Mouse (Mus musculus): ENCODE measurements around the gene Rpl27. TPM values are rescaled to one million over a fixed set of nuclear protein-coding genes. Genes with fewer than 3 reads are reported as not detected.
A peak's percentile ranks its signal among the peaks of the same experiment; 100 is the strongest.
"Not testable (repeated sequence)": the region's sequence is repeated elsewhere in the genome, so short reads cannot be mapped to it uniquely, and the experiment has no call there.

The Rpl27 gene
- total RNA-seq (2015; ENCODE audit: low replicate concordance) (108 and 182 TPM in 2 replicates), total RNA-seq (2017; ENCODE audit: low replicate concordance) (176 and 239 TPM in 2 replicates)

DNA sequence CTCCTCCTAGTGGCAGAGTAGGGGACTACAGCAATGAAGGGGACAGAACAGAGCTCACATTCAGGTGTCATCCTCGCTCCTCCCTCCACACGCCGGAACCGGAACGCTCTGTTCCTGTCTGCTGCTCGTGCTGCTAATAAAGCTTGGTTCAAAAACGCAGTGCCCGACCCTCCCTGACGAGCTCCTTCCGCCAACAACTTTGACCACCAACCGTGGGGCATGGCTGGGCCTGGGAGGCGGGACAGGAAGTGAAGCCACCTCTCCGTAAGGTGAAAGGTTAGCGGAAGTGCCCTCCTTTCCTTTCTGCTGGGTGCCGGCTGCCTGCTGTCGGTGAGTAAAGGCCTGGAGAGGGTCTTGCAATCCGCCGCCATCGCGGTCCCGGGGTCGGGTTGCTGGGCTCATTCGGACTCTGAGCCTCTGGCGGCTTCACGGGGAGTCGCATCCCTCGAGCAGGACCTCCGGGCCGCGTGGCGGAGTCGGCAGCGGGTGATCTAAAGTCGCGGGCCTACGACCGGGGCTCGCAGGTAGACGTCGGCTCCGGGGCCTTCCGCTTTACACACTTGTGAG is at the start of gene Rpl27:
Gene Rpl27, plus strand, starts transcription at position 172 of the 567 bp plus-strand sequence.
- ATAC-seq (replicated peaks; ENCODE audit: low FRiP score, poor library complexity, severe bottlenecking) = peak; percentile 98

DNA sequence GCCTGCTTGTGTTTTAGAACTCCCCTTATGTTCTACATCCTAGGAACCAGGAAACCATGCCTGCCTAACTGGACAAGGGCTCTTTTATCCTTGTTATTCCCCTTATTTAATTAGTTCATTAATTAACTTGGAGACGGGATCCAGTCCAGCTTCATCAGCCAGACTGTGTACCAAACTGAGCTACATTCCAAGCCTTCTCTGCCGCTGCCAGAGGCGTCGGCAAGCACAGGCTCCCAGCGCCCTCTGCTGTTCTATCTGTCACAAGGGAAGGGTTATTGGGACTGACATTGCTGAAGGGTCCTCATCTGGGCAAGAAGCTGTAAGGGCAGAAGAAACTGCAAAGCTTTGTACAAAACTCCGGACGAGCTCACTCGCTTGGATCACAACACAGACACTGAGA is 47.0 kb upstream of the Rpl27 start:
- ATAC-seq (replicated peaks; ENCODE audit: low FRiP score, poor library complexity, severe bottlenecking) = peak; percentile 78

DNA sequence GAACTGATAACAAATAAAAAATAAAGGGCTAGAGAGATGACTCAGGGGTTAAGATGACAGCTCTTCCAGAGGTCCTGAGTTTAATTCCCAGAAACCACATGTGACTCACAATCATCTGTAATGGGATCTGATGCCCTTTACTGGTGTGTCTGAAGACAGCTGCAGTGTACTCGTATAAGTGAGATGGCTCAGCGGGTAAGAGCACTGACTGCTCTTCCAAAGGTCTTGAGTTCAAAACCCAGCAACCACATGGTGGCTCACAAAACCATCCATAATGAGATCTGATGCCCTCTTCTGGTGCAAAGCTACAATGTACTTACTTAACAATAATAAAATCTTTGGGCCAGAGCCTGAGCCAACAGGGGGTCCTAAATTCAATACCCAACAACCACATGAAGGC is 26.8 kb upstream of the Rpl27 start:
- no peak for ATAC-seq (replicated peaks; ENCODE audit: low FRiP score, poor library complexity, severe bottlenecking)

DNA sequence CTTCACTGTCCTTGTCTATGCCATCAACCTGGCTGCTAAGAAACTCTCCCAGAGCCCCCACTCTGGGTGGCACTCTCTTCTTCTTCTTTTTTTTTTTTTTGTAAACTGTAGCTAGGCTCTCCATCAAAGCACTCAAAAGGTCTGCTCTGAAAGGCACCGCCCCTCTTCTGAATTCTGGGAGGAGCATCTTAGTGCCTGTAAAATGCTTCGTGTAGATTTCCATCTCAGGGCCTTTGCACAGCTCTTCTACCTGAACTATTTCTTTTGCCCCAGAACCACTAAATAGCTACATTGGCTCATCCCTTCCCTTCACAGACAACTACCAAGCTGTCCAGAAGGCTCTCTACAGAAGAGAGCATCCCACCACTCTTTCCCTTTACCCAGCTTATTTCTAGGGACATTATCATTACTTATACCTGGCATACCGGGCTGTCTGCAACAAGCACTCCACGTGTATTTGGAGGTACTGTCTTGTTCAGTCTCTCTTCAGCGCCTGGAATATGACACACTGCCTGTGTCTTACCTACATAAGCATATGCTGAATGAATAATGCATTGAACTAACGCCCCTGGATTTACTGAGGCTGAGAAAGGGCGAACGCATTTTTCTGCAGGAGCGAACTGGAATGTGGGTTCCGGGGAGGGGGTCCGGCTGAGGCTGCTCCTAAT is 25.5 kb upstream of the Rpl27 start:
- peak; percentile 78 for ATAC-seq (replicated peaks; ENCODE audit: low FRiP score, poor library complexity, severe bottlenecking)

DNA sequence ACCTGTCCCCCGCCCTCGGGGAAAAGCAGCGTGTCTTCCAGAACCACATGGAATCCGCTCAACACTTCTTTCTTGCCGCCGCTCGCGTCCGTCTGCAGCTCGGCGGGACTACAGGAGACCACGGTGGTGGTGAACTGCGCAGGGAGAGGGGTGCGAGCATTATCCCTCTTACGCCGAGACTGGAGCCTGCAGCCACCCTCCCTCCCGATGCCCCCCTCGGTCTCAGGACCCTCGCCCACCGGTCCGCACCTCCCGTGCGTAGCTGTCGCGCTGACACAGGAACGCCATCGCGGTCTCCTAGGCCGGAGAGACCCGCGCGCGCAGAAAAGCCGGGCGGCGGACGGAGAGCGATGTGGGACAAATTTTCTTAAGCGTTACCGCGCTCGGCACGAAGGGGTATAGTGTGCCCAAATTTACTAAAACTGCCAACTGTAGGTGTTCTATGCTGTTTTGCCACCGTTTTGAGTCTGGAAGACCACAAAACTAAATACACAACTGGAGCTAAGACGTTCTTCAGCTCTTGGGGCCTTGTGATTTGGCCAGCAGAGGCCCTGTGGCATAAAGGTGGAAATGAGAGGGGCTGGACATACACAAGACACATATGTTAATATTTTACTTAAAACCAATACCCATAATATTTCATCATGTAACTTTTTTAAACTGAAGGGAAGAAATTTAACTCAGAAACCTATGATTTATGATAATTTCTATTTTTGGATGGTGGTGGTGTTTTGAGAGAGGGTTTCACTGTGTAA is 24.8 kb upstream of the Rpl27 start, which contains the start of gene Aarsd1:
Gene Aarsd1, minus strand, starts transcription at position 515 of the 755 bp plus-strand sequence.
- peak; percentile 78 for ATAC-seq (replicated peaks; ENCODE audit: low FRiP score, poor library complexity, severe bottlenecking)

DNA sequence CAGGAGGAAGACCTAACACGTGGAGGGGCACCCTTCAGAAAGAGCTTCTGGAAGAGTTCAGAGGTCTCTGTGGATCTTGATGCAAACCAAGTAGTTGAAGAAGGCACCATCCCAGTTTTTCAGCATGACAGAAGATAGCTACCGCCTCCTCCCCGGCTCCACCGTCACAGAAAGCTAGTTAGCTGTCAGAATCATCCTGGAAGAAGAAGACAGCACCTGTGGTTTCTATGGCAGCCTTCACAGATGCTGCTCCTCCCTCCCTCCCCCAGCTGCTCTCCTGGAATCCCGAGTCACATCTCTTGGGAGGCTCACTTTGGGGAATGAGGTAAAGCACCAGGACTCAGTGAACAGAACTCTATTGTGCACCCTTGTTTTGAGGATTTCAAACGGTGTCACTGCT is 23.1 kb upstream of the Rpl27 start:
- ATAC-seq (replicated peaks; ENCODE audit: low FRiP score, poor library complexity, severe bottlenecking) = no peak

DNA sequence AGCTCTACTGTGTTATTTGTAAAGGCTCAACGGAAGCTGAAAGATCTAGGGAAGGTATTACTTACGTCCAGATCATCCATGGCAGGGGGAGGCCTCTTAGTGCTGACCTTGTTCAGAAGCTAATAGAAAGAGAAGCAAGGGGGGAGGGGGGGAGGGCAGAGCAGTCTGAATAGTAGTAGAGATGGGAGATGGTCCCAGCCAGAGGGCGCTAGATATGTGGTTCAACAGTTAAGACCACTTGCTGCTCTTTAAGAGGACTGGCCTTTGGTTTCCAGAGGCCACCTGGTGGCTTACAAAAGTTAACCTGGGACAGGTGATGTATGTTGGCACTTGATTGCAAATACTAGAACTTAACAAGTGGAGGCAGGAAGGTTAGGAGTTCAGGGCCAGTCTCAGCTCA is 22.5 kb upstream of the Rpl27 start:
- ATAC-seq (replicated peaks; ENCODE audit: low FRiP score, poor library complexity, severe bottlenecking) = no peak

DNA sequence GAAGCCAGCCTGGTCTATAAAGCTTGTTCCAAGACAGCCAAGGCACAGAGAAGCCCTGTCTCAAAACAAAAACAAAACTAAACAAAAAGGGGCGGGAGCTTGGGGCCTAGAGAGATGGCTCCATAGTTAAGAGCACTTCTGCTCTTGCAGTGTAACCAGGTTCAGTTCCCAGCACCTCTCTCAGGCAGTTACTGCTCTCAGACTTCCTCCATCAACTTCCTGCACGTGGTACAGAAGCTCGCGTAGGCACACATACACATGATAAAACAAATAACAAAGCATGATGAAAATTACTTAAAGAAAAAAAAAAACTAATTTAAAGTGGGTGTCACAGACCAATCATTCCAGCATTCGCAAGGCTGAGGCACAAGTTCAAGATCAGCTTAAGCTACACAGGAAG is 21.9 kb upstream of the Rpl27 start:
- ATAC-seq (replicated peaks; ENCODE audit: low FRiP score, poor library complexity, severe bottlenecking) = no peak

DNA sequence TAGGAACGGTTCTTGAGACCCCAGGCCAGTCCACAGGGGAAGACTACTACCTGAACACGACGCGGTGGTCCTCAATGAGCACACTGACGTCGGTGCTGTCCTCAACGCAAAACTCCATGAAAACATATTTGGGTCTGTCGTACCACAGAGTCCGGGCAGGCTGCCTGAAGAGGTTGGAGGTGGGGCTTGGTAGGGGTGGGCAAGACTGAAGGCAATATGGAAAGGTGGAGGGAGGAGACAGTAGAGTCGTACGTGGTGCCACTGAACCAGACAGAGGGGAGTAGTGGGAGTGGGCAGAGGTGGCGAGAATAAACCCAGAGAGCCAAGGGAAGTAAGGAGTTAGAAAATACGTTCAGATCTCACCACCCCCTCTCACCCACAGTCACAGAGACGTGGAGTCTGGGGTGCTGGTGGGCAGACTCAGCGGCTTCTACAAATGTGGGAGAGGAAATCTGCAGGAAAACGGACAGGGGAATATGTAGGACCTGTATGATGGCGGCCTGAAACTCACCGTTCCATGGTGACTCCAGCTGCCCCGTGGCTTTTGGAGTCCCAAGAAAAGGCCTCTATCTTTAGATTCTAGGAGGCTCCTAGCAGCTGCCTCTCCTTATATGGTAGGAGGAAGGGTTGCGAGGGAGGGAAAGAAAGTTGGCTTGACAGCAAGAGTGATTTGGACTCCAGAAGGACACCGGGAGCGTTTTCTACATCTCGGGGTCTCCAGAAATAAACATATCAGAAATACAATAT is 17.8 kb upstream of the Rpl27 start, which contains the start of gene Gm27029:
Gene Gm27029, minus strand, starts transcription at position 692 of the 747 bp plus-strand sequence.
- no peak for ATAC-seq (replicated peaks; ENCODE audit: low FRiP score, poor library complexity, severe bottlenecking)

DNA sequence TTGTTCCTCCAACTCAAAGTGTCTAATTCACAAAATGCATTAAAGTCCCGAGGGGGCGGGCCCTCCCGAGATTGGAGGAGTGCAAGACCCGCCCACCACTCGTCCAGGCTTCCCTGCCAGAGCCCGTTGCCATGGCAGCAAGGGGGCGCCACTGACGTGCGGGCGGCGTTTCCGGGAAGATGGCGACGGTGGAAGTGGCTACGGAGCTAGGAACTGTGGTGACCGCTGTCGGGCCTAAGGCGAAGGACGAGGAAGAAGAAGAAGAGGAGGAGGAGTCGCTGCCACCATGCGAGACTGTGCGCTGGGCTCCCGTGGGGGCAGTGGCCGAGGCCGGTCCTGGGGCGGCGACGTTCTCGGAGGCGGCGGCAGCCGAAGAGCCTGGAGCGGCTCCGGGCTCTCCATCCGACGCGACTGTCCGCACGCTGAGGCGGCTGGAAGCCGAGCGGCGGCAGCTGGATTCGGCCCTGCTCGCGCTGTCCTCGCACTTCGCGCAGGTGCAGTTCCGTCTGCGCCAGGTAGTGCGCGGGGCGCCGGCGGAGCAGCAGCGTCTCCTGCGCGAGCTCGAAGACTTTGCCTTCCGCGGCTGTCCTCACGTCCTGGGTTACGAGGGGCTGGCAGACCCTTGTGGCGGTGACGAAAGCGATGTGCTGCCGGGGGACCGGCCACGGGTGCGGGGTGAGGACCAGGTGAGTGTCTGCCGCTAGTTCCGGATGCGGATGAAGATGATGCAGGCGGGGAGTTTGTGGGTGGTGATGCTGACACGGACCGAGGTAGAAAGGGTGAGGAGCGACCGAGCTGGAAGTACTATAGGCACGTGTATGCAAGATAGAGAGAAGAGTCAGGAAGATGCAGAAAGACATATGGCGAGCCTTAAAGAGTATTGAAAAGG is 16.9 kb upstream of the Rpl27 start, which contains the start of the genes Rundc1 and Ptges3l:
Gene Rundc1, plus strand, starts transcription at position 161 of the 889 bp plus-strand sequence.
Gene Ptges3l, minus strand, starts transcription at position 409 of the 889 bp plus-strand sequence.
- ATAC-seq (replicated peaks; ENCODE audit: low FRiP score, poor library complexity, severe bottlenecking) = peak; percentile 96

DNA sequence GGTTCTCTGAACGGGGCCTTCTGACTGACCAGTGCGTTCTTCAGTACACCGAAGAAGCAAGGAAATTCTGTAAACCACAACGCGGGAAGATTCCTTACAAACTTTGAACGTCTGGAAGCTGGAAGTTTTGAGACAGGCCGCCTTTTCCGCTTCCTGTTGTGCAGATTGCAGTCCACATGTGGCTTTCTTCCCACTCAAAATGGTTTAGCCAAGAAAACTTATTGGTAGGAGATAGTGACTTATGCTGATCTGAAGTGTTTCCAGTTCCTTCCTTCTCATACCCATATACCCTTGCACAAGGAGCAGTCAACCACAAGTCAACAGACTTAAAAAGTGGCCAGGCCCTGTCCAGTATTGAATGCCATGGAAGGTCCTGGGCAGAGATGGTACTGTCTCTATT is 15.9 kb upstream of the Rpl27 start:
- ATAC-seq (replicated peaks; ENCODE audit: low FRiP score, poor library complexity, severe bottlenecking) = no peak

DNA sequence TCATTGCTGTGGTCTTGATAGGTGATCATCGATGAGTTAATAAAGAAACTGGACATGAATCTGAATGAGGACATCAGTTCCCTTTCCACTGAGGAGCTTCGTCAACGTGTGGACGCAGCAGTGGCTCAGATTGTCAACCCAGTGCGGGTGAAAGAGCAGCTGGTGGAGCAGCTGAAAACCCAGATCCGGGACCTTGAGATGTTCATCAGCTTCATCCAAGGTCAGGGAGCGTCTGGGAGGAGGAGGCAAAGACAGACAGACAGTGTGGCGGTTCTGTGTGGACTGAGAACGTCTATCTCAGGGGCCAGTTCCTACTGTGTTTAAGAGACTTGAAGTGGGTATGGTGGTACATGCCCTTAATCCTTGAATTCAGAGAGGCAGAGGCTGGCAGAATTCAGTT is 10.8 kb upstream of the Rpl27 start:
- no peak for ATAC-seq (replicated peaks; ENCODE audit: low FRiP score, poor library complexity, severe bottlenecking)

DNA sequence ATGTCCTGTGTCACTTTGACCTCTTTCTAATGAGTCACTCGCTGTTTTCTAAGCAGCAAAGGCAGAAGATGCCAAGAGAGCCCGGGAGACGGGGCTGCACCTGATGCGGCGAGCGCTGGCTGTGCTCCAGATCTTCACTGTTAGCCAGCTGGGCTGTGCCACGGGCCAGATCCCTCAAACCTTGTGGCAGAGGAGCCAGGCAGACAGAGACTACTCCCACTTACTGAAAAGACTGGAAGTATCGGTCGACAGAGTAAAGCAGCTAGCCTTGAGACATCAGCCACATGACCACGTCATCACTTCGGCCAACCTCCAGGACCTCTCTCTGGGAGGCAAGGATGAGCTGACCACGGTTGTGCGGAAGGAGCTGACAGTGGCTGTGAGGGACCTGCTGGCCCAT is 8.7 kb upstream of the Rpl27 start:
- ATAC-seq (replicated peaks; ENCODE audit: low FRiP score, poor library complexity, severe bottlenecking) = 0 out of 2 replicates have a peak, but pooled peaks have one; percentile 10

DNA sequence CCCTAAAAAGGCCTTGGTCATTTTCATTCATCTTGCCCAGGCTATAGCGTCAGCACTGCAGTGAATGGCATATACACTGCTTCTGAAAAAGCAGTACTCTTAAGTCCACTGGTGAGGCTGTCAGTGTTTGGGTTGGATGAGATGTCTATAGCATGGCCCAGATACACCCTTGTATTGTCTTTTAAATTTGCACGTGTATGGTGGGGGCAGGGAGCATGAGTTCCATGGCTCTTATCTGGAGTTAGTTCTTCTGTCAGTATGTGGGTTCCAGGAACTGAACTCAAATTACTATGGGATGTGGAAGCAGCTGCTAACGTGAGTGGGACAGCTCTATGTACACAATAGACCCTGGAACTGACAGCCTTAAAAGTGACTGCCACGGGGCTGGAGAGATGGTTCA is 6.3 kb upstream of the Rpl27 start:
- no peak for ATAC-seq (replicated peaks; ENCODE audit: low FRiP score, poor library complexity, severe bottlenecking)

DNA sequence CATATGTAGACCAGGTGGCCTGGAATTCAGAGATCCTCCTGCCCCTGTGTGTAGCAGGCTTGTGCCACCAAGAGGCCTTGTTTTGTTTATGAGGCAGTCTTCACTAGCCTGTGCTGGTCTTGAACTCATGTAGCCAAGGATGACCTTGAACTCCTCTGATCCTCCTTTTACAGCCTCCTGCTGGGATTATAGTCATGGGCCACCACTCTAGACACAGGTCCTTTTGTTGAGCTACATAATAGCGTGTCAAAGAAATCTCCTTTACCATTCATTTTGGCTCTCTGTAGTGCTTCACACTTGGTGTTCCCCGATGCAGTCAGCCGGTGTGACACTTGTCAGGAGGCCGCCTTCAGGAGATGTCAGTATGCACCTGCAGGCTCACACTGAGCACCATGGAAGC is 5.2 kb upstream of the Rpl27 start:
- ATAC-seq (replicated peaks; ENCODE audit: low FRiP score, poor library complexity, severe bottlenecking) = no peak

DNA sequence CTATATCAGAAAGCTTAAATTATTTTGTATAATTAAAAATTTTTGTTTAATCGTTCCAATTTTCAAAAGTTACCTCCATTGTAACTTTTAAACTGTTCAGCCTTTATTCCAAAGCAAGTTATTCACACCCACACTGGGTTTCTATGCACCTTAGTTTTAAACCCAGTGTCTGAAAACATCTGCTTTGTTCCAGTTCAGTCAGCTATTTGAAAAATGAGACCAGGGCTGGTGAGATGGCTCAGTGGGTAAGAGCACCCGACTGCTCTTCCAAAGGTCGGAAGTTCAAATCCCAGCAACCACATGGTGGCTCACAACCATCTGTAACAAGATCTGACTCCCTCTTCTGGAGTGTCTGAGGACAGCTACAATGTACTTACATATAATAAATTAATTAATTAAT is 4.1 kb upstream of the Rpl27 start:
- not testable (repeated sequence) for ATAC-seq (replicated peaks; ENCODE audit: low FRiP score, poor library complexity, severe bottlenecking)

DNA sequence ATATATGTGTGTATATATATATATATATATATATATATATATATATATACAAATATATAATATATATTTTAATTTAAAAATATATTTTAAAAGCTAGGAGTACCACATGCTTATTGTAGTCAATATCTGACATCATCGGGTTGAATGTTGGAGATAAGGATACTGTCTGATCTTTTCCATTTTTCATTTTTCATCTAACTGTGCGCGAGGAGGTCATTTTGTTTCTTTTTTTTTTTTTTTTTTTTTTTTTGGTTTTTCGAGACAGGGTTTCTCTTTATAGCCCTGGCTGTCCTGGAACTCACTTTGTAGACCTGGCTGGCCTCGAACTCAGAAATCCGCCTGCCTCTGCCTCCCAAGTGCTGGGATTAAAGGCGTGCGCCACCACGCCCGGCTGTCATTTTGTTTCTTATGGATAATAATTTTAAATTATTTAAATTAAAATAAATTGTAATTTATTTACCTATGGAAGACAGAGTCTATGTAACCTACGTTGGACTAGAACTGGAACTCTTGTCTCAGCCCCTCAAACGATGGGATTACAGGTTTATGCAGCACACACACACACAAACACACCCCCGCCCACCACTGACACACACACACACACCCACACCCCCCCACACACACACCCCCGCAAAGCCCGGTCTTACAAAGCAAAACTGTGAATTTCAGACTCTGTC is 510 bp upstream of the Rpl27 start:
- ATAC-seq (replicated peaks; ENCODE audit: low FRiP score, poor library complexity, severe bottlenecking) = not testable (repeated sequence)

DNA sequence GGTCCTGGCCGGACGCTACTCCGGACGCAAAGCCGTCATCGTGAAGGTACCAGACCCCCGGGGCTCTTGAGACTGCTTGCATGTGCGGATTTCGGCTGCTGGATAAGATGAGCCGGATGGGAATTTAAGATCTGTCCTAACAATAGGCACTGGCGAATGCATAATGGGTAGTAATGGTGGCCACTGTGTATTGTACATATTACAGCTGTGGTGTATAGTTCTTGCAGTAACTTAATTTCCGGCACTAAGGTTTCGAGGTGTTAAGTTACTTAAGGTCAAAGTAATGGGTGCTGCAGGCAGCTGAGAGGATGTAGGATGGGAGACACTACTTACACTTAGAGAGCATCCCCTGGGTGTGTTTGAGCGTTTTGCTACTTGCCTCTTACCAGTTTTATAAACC is 662 bp downstream of the Rpl27 start:
- peak; percentile 13; the same call in 1 of the 2 replicates for ATAC-seq (replicated peaks; ENCODE audit: low FRiP score, poor library complexity, severe bottlenecking)

Measured in erythroblast, adult 5-6 weeks (primary cell).